Mouse (Mus musculus) cerebellum, adult 18-20 months (tissue): Measurements from ENCODE around the gene Ugt2b38.
"Not testable (repeated sequence)": the region's sequence is repeated elsewhere in the genome, so short reads cannot be mapped to it uniquely, and the experiment has no call there.

ENCODE experiments used
- DNase-seq, 2 experiments: peaks; one replicate each; pipeline ENCODE4 v3.0.0; 2021

Gene Ugt2b38

GRCm38 (mm10) chr5:87424041-87424440, at the start of gene Ugt2b38:
Gene Ugt2b38, minus strand, starts transcription at chr5:87424203.
- not testable (repeated sequence) for DNase-seq

GRCm38 (mm10) chr5:87458810-87459209, 34.8 kb upstream of the Ugt2b38 start:
- DNase-seq = no peak

- no peak for DNase-seq
These were observed 33.7 kb upstream of the Ugt2b38 start for GRCm38 (mm10) chr5:87457701-87458100.

GRCm38 (mm10) chr5:87456216-87456850, 32.3 kb upstream of the Ugt2b38 start:
- no peak for DNase-seq

GRCm38 (mm10) chr5:87455519-87455918, 31.5 kb upstream of the Ugt2b38 start:
- no peak for DNase-seq

GRCm38 (mm10) chr5:87452514-87452913, 28.5 kb upstream of the Ugt2b38 start:
- DNase-seq = not testable (repeated sequence)

- DNase-seq = no peak
These were observed 12.3 kb upstream of the Ugt2b38 start for GRCm38 (mm10) chr5:87436264-87436663.

GRCm38 (mm10) chr5:87425676-87426075, 1.7 kb upstream of the Ugt2b38 start:
- DNase-seq = no peak

GRCm38 (mm10) chr5:87396968-87397367, 27.0 kb downstream of the Ugt2b38 start:
- DNase-seq = no peak

GRCm38 (mm10) chr5:87390818-87391217, 33.2 kb downstream of the Ugt2b38 start:
- DNase-seq = no peak

- DNase-seq = no peak
These were observed 43.8 kb downstream of the Ugt2b38 start for GRCm38 (mm10) chr5:87380234-87380633.

GRCm38 (mm10) chr5:87379825-87380224, 44.2 kb downstream of the Ugt2b38 start:
- no peak for DNase-seq

- DNase-seq = no peak
These were observed 48.1 kb downstream of the Ugt2b38 start for GRCm38 (mm10) chr5:87375874-87376383.

GRCm38 (mm10) chr5:87373502-87373863, 50.5 kb downstream of the Ugt2b38 start:
- DNase-seq = no peak

GRCm38 (mm10) chr5:87372788-87373501, 51.1 kb downstream of the Ugt2b38 start:
- not testable (repeated sequence) for DNase-seq
